Mouse (Mus musculus): Measurements from ENCODE around the gene Pdzd2. TPM values are rescaled to one million over a fixed set of nuclear protein-coding genes. Genes with fewer than 3 reads are reported as not detected.

The Pdzd2 gene
- polyA plus RNA-seq, 1 experiment from 2014 or later = 9.1 TPM

GRCm38 (mm10) chr15:12674026-12674425 lies 65.7 kb downstream of the Pdzd2 start:
- H3K27ac ChIP-seq (ENCODE audit: low read depth, low read length) = no peak overlapping the region
- no peak for ATAC-seq (replicated peaks; ENCODE audit: low FRiP score)
- DNase-seq (ENCODE audit: low spot score) = no peak
- H3K4me3 ChIP-seq (ENCODE audit: low read depth, low read length) = no peak overlapping the region
- no peaks in the 10 kb centered on the region for H3K27me3 ChIP-seq (replicated peaks; ENCODE audit: control insufficient read depth, insufficient read depth, low read length)
- H3K9me3 ChIP-seq (ENCODE audit: control insufficient read depth, low read length) = no peaks in the 10 kb centered on the region
- no peaks in the 10 kb centered on the region for H3K4me1 ChIP-seq (replicated peaks; ENCODE audit: control insufficient read depth, insufficient read depth, low read length)
- H3K4me2 ChIP-seq = no peak overlapping the region
- no peaks in the 10 kb centered on the region for H3K36me3 ChIP-seq (ENCODE audit: control insufficient read depth, insufficient read depth, low read length)
- no peak overlapping the region for H3K9ac ChIP-seq (ENCODE audit: low read depth, low read length)
- 64% methylated on average over 5 of the region's 5 CpGs for WGBS

- 41% methylated on average over 21 of the region's 21 CpGs for WGBS
- H3K36me3 ChIP-seq (ENCODE audit: control insufficient read depth, insufficient read depth, low read length) = no peaks in the 10 kb centered on the region
- no peak overlapping the region for H3K9ac ChIP-seq (ENCODE audit: low read depth, low read length)
- no peaks in the 10 kb centered on the region for H3K27me3 ChIP-seq (replicated peaks; ENCODE audit: control insufficient read depth, insufficient read depth, low read length)
- peak overlapping the region; percentile 53 for H3K4me2 ChIP-seq
- ATAC-seq (replicated peaks; ENCODE audit: low FRiP score) = no peak; the same call in 1 of the 2 replicates
- no peaks in the 10 kb centered on the region for H3K4me1 ChIP-seq (replicated peaks; ENCODE audit: control insufficient read depth, insufficient read depth, low read length)
- no peaks in the 10 kb centered on the region for H3K9me3 ChIP-seq (ENCODE audit: control insufficient read depth, low read length)
- no peak overlapping the region for H3K27ac ChIP-seq (ENCODE audit: low read depth, low read length)
- H3K4me3 ChIP-seq (ENCODE audit: low read depth, low read length) = no peak overlapping the region
- no peak for DNase-seq (ENCODE audit: low spot score)
Observed at GRCm38 (mm10) chr15:12667760-12668520, 71.8 kb downstream of the Pdzd2 start.

- H3K36me3 ChIP-seq (ENCODE audit: control insufficient read depth, insufficient read depth, low read length) = no peaks in the 10 kb centered on the region
- H3K9me3 ChIP-seq (ENCODE audit: control insufficient read depth, low read length) = no peaks in the 10 kb centered on the region
- H3K27ac ChIP-seq (ENCODE audit: low read depth, low read length) = no peak overlapping the region
- DNase-seq (ENCODE audit: low spot score) (no peak), ATAC-seq (replicated peaks; ENCODE audit: low FRiP score) (no peak)
- no peaks in the 10 kb centered on the region for H3K27me3 ChIP-seq (replicated peaks; ENCODE audit: control insufficient read depth, insufficient read depth, low read length)
- H3K9ac ChIP-seq (ENCODE audit: low read depth, low read length) = no peak overlapping the region
- WGBS = 88% methylated on average over 6 of the region's 6 CpGs
- H3K4me2 ChIP-seq = no peak overlapping the region
- no peaks in the 10 kb centered on the region for H3K4me1 ChIP-seq (replicated peaks; ENCODE audit: control insufficient read depth, insufficient read depth, low read length)
- H3K4me3 ChIP-seq (ENCODE audit: low read depth, low read length) = no peak overlapping the region
Observed at GRCm38 (mm10) chr15:12665946-12666345, 73.8 kb downstream of the Pdzd2 start.

GRCm38 (mm10) chr15:12663351-12663750 lies 76.4 kb downstream of the Pdzd2 start:
- H3K27me3 ChIP-seq (replicated peaks; ENCODE audit: control insufficient read depth, insufficient read depth, low read length) = no peaks in the 10 kb centered on the region
- DNase-seq (ENCODE audit: low spot score) = no peak
- H3K9ac ChIP-seq (ENCODE audit: low read depth, low read length) = no peak overlapping the region
- no peak for ATAC-seq (replicated peaks; ENCODE audit: low FRiP score)
- H3K36me3 ChIP-seq (ENCODE audit: control insufficient read depth, insufficient read depth, low read length) = no peaks in the 10 kb centered on the region
- H3K4me1 ChIP-seq (replicated peaks; ENCODE audit: control insufficient read depth, insufficient read depth, low read length) = no peaks in the 10 kb centered on the region
- H3K4me3 ChIP-seq (ENCODE audit: low read depth, low read length) = no peak overlapping the region
- no peaks in the 10 kb centered on the region for H3K9me3 ChIP-seq (ENCODE audit: control insufficient read depth, low read length)
- 93% methylated on average over 9 of the region's 9 CpGs for WGBS
- H3K4me2 ChIP-seq = no peak overlapping the region
- no peak overlapping the region for H3K27ac ChIP-seq (ENCODE audit: low read depth, low read length)

- Histone ChIP-seq H3K4me2 (no peak overlapping the region), H3K27me3 (replicated peaks; ENCODE audit: control insufficient read depth, insufficient read depth, low read length) (no peaks in the 10 kb centered on the region), H3K36me3 (ENCODE audit: control insufficient read depth, insufficient read depth, low read length) (no peaks in the 10 kb centered on the region), H3K27ac (ENCODE audit: low read depth, low read length) (no peak overlapping the region), H3K9me3 (ENCODE audit: control insufficient read depth, low read length) (no peaks in the 10 kb centered on the region), H3K4me1 (replicated peaks; ENCODE audit: control insufficient read depth, insufficient read depth, low read length) (no peaks in the 10 kb centered on the region), H3K4me3 (ENCODE audit: low read depth, low read length) (no peak overlapping the region), H3K9ac (ENCODE audit: low read depth, low read length) (no peak overlapping the region)
- DNase-seq (ENCODE audit: low spot score) = no peak
- no peak for ATAC-seq (replicated peaks; ENCODE audit: low FRiP score)
- 79% methylated on average over 9 of the region's 9 CpGs for WGBS
Observed at GRCm38 (mm10) chr15:12660320-12660719, 79.4 kb downstream of the Pdzd2 start.

- no peak for ATAC-seq (replicated peaks; ENCODE audit: low FRiP score)
- H3K27me3 ChIP-seq (replicated peaks; ENCODE audit: control insufficient read depth, insufficient read depth, low read length) = no peaks in the 10 kb centered on the region
- H3K9me3 ChIP-seq (ENCODE audit: control insufficient read depth, low read length) = no peaks in the 10 kb centered on the region
- H3K4me2 ChIP-seq = no peak overlapping the region
- no peaks in the 10 kb centered on the region for H3K36me3 ChIP-seq (ENCODE audit: control insufficient read depth, insufficient read depth, low read length)
- WGBS = 85% methylated on average over 6 of the region's 6 CpGs
- no peak for DNase-seq (ENCODE audit: low spot score)
- no peaks in the 10 kb centered on the region for H3K4me1 ChIP-seq (replicated peaks; ENCODE audit: control insufficient read depth, insufficient read depth, low read length)
- H3K27ac ChIP-seq (ENCODE audit: low read depth, low read length) = no peak overlapping the region
- no peak overlapping the region for H3K9ac ChIP-seq (ENCODE audit: low read depth, low read length)
- H3K4me3 ChIP-seq (ENCODE audit: low read depth, low read length) = no peak overlapping the region
Observed at GRCm38 (mm10) chr15:12655959-12656662, 83.6 kb downstream of the Pdzd2 start.

- no peaks in the 10 kb centered on the region for H3K27me3 ChIP-seq (replicated peaks; ENCODE audit: control insufficient read depth, insufficient read depth, low read length)
- no peaks in the 10 kb centered on the region for H3K9me3 ChIP-seq (ENCODE audit: control insufficient read depth, low read length)
- 91% methylated on average over 7 of the region's 7 CpGs for WGBS
- no peak overlapping the region for H3K27ac ChIP-seq (ENCODE audit: low read depth, low read length)
- H3K9ac ChIP-seq (ENCODE audit: low read depth, low read length) = no peak overlapping the region
- DNase-seq (ENCODE audit: low spot score) (no peak), ATAC-seq (replicated peaks; ENCODE audit: low FRiP score) (no peak)
- no peaks in the 10 kb centered on the region for H3K36me3 ChIP-seq (ENCODE audit: control insufficient read depth, insufficient read depth, low read length)
- no peak overlapping the region for H3K4me3 ChIP-seq (ENCODE audit: low read depth, low read length)
- no peak overlapping the region for H3K4me2 ChIP-seq
- H3K4me1 ChIP-seq (replicated peaks; ENCODE audit: control insufficient read depth, insufficient read depth, low read length) = no peaks in the 10 kb centered on the region
Observed at GRCm38 (mm10) chr15:12655316-12655715, 84.4 kb downstream of the Pdzd2 start.

GRCm38 (mm10) chr15:12652336-12653031 lies 87.2 kb downstream of the Pdzd2 start:
- Histone ChIP-seq H3K27ac (ENCODE audit: low read depth, low read length) (no peak overlapping the region), H3K9me3 (ENCODE audit: control insufficient read depth, low read length) (no peaks in the 10 kb centered on the region), H3K4me3 (ENCODE audit: low read depth, low read length) (no peak overlapping the region), H3K4me1 (replicated peaks; ENCODE audit: control insufficient read depth, insufficient read depth, low read length) (no peaks in the 10 kb centered on the region), H3K36me3 (ENCODE audit: control insufficient read depth, insufficient read depth, low read length) (no peaks in the 10 kb centered on the region), H3K27me3 (replicated peaks; ENCODE audit: control insufficient read depth, insufficient read depth, low read length) (no peaks in the 10 kb centered on the region), H3K4me2 (no peak overlapping the region), H3K9ac (ENCODE audit: low read depth, low read length) (no peak overlapping the region)
- no peak for ATAC-seq (replicated peaks; ENCODE audit: low FRiP score)
- no peak for DNase-seq (ENCODE audit: low spot score)
- WGBS = 83% methylated on average over 15 of the region's 15 CpGs

Measured in liver, embryonic 11.5 days (tissue).